Mouse (Mus musculus) E14TG2a.4 (cell line): ENCODE data around the gene Nfe2l2.

Experiments
- CTCF ChIP-seq: conservative IDR thresholded peaks from 2 replicates; pipeline ENCODE4 v1.5.1; 2014; ENCODE audit warnings: low read length
- POU5F1 ChIP-seq: IDR thresholded peaks from 2 replicates; pipeline ENCODE4 v1.6.1; 2014; ENCODE audit warnings: low read length, borderline replicate concordance

- TF ChIP-seq CTCF (no peak), POU5F1 (no peak)
Observed at GRCm38 (mm10) chr2:75633381-75633780, 71.1 kb downstream of the Nfe2l2 start.
